Mouse (Mus musculus) heart, embryonic 13.5 days (tissue): ENCODE measurements around the gene Gm19684. TPM values are rescaled to one million over a fixed set of nuclear protein-coding genes. Genes with fewer than 3 reads are reported as not detected.
A peak's percentile ranks its signal among the peaks of the same experiment; 100 is the strongest.
"Not testable (repeated sequence)": the region's sequence is repeated elsewhere in the genome, so short reads cannot be mapped to it uniquely, and the experiment has no call there.

ENCODE experiments used
- ATAC-seq: fragments of 200-750 bp; cut with Nextera tagmentation; 2 replicates; pipeline ENCODE4 v1.8.0; 2017; ENCODE audit warnings: moderate TSS enrichment; ENCODE audit not compliant: insufficient number of reproducible peaks, low FRiP score, low TSS enrichment; ENCODE audit errors: extremely low read depth
- H3K27ac ChIP-seq: fragments of 300-500 bp; sonication (generic); replicated peaks from 2 replicates; pipeline ENCODE4 v1.5.1; 2015; ENCODE audit warnings: moderate library complexity, mild to moderate bottlenecking, inconsistent platforms
- H3K27me3 ChIP-seq: fragments of 300-500 bp; sonication (generic); replicated peaks from 2 replicates; pipeline ENCODE4 v1.6.1; 2015; ENCODE audit warnings: mild to moderate bottlenecking, inconsistent platforms
- H3K36me3 ChIP-seq: fragments of 300-500 bp; sonication (generic); 2 replicates; pipeline ENCODE4 v1.6.1; 2015; ENCODE audit warnings: mild to moderate bottlenecking, inconsistent platforms
- H3K4me1 ChIP-seq: fragments of 300-500 bp; sonication (generic); 2 replicates; pipeline ENCODE4 v1.6.1; 2015; ENCODE audit warnings: inconsistent platforms
- H3K4me2 ChIP-seq: fragments of 300-500 bp; sonication (generic); 2 replicates; pipeline ENCODE4 v1.6.1; 2015; ENCODE audit warnings: inconsistent platforms, mild to moderate bottlenecking, moderate library complexity
- H3K4me3 ChIP-seq: fragments of 300-500 bp; sonication (generic); 2 replicates; pipeline ENCODE4 v1.5.1; 2015; ENCODE audit warnings: moderate library complexity, mild to moderate bottlenecking, inconsistent platforms
- H3K9ac ChIP-seq: fragments of 300-500 bp; sonication (generic); 2 replicates; pipeline ENCODE4 v1.6.1; 2015; ENCODE audit warnings: inconsistent platforms, mild to moderate bottlenecking, moderate library complexity
- H3K9me3 ChIP-seq: fragments of 300-500 bp; sonication (generic); 2 replicates; pipeline ENCODE4 v1.6.1; 2016; ENCODE audit warnings: inconsistent platforms
- WGBS: fragments of 180-500 bp; shearing (Covaris S2); methylation state at CpG from one replicate; pipeline ENCODE4 v1.1.7; 2015; ENCODE audit warnings: mixed read lengths; 5-methylcytosine and 5-hydroxymethylcytosine counted together
- polyA plus RNA-seq: library from polyadenylated mRNA; unstranded; fragments of >200 nt; fragmentation: Nextera tagmentation; extraction: Ambion mirVana; gene quantifications from 2 replicates; pipeline ENCODE4 v1.2.1, GENCODE M21; 2015

The Gm19684 gene
- polyA plus RNA-seq, 1 experiment from 2014 or later: not detected

DNA sequence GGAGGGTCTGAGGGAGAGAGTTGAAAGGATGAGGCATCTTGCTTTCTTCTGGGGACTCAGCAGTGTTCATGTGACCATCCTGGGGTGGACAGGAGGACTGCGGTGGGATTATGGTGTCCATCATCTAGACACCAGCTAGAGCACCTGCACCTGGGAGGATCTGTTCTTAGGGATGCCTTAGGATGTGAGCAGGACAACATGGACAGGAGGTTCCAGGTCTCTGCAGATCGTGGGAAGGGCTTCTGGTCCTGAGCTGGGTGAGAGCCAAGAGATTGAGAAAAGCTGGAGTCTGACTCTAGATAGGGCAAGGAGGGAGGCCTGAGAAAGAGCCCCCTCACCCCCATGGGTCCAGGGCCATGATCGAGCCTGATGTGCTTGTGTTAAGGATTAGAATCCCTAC lies 11.3 kb upstream of the Gm19684 start:
- not testable (repeated sequence) for H3K9ac ChIP-seq, H3K4me3 ChIP-seq, H3K27ac ChIP-seq, H3K4me1 ChIP-seq, H3K36me3 ChIP-seq, ATAC-seq, H3K4me2 ChIP-seq, H3K9me3 ChIP-seq
- WGBS: 54% methylated on average over 3 of the region's 3 CpGs
- H3K27me3 ChIP-seq: peaks cover 57% of the 10 kb centered on the region

DNA sequence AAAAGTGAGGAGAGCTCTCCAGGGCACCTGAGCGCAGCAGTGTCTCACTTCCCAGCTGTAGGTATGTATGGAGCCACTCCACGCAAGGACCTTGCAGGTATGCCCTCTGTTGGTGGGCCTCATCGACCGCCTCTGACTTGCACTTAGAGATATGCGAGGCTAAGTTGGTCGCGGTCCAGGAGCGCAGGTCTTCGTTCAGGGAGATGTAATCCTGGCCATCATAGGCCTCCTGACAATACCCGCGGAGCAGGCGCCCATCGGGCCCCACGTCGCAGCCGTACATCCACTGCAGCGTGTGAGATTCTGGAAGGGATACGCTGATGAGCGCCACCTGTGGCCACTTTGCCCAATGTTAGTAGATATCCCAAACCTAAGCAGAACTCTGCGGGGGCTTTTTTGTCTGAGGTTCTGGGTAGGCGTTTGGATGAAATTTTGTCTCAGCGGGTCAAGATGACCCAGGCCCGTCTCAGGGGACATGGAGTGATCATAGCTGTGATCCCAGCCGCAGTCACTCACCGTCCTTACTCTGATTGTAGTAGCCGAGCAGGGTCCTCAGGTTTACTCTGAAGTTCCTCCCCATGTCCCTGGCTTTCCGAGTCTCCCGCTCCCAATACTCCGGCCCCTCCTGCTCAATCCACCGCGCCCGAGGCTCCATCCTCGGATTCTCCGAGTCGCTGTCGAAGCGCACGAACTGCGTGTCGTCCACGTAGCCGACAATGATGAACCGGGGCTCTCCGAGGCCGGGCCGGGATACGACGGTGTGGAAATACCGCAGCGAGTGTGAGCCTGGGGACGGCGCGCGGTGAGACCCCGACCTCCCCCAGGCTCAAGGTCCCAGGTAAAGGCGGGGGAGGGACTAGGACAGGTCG lies 10.6 kb upstream of the Gm19684 start:
- not testable (repeated sequence) for H3K4me1 ChIP-seq, H3K36me3 ChIP-seq, ATAC-seq, H3K9me3 ChIP-seq, H3K27ac ChIP-seq
- Histone ChIP-seq H3K9ac (peak overlapping the region; percentile 59), H3K4me3 (peak overlapping the region; percentile 46), H3K27me3 (peaks cover 60% of the 10 kb centered on the region), H3K4me2 (peak overlapping the region; percentile 73)
- WGBS: under 1% methylated on average over 57 of the region's 57 CpGs

DNA sequence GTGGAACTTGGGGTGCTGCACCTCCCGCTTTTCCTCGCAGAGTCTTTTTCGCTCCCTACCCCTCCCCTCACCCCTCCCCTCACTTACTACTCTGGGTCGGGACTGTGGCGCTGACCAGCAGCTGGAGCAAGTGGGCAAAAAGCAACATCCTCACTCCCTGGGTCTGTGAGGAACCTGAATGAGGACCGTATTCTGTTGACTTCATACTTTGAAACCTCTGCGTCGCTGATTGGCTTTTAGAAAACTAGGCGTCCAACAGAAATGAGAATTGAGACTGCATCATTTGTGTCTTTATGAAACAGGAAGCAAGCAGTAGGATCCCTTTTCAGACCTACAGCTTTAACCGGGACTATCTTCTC lies 10.0 kb upstream of the Gm19684 start:
- not testable (repeated sequence) for ATAC-seq, H3K9me3 ChIP-seq, H3K27ac ChIP-seq, H3K4me1 ChIP-seq, H3K36me3 ChIP-seq
- H3K4me3 ChIP-seq: peak overlapping the region; percentile 46
- peak overlapping the region; percentile 73 for H3K4me2 ChIP-seq
- 2% methylated on average over 10 of the region's 10 CpGs for WGBS
- peak overlapping the region; percentile 59 for H3K9ac ChIP-seq
- H3K27me3 ChIP-seq: peaks cover 66% of the 10 kb centered on the region

DNA sequence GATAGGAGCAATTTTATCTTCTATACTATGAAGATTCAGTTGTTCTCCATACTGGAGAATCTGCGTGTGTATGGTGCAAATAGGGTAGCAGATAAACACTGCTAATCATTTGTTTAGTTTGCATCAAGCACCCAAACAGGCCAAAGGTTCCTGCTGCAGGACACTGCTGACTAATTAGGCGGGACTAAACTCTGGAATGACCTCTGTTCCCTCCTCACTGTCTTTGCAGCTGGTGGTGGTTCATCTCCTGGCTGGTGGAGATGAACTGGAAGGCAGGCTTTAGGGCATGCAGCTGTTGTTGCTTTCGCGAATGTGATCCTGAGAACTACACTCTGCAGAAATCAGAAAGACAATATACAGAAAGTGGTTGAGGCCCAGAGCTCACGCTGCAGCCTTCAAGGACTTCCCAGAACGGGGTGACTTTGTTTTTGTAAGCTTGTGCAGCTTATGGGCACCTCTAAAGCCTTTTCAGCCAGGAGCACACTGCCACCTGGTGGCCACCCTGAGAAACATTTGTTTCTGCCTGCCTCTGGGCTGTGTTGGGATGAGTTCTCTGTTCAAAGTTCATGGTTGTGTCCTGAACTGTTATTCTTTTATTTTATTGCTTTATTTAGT lies 7.4 kb upstream of the Gm19684 start:
- H3K27me3 ChIP-seq: peaks cover 64% of the 10 kb centered on the region
- H3K4me3 ChIP-seq: not testable (repeated sequence)

DNA sequence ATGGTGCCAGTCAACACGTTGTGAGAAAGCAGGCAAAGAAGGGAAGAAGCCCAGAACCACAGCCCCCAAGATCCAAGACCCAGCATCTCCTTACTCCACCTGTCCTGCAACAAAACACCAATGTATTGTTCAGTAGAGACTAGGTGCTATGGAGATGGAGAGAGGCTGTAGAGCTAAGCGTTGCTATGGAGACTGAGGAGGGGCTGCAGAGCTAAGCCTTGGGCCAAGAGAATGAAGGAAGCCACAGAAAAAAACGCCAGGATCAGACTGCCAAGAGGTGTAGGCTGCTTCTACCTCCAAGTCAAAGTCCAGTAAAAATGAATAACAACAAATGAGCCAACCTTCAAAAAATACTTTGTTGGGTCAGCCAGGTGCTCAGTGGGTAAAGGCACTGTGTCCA lies 4.9 kb upstream of the Gm19684 start:
- not testable (repeated sequence) for H3K27ac ChIP-seq, ATAC-seq, H3K36me3 ChIP-seq, H3K4me3 ChIP-seq, H3K9me3 ChIP-seq, H3K4me1 ChIP-seq, H3K9ac ChIP-seq, H3K4me2 ChIP-seq
- peaks cover 63% of the 10 kb centered on the region for H3K27me3 ChIP-seq
- 20% methylated on average over 3 of the region's 3 CpGs for WGBS

More for the DNA sequence above, 7.4 kb upstream of the Gm19684 start:
- not testable (repeated sequence) for H3K9me3 ChIP-seq, H3K36me3 ChIP-seq, H3K27ac ChIP-seq, ATAC-seq, H3K9ac ChIP-seq, H3K4me1 ChIP-seq, H3K4me2 ChIP-seq
- WGBS: 12% methylated on average over 6 of the region's 6 CpGs

DNA sequence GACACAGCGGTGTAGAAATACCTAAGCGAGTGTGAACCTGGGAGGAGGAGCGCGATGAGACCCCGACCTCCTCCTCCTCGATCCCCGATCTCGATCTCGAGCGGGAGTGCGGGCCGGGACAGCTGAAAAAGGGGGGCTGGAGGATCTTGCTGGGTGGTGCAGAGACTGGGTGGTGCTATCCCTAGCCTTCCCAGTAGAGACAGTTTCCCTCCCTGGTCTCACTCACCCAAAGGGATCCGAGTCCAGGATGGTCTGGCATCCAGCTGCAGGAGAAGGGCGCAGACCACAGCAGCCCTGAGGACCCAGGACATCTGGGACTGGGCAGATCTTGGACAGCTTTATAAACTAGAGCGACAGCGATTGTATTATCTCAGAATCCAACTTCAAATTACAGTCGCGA lies 639 bp upstream of the Gm19684 start:
- Histone ChIP-seq H3K4me2 (peak overlapping the region; percentile 62), H3K27me3 (peaks cover 62% of the 10 kb centered on the region), H3K4me3 (peak overlapping the region; percentile 40)
- not testable (repeated sequence) for H3K9me3 ChIP-seq, ATAC-seq, H3K27ac ChIP-seq, H3K36me3 ChIP-seq, H3K9ac ChIP-seq, H3K4me1 ChIP-seq
- WGBS: 15% methylated on average over 18 of the region's 18 CpGs

DNA sequence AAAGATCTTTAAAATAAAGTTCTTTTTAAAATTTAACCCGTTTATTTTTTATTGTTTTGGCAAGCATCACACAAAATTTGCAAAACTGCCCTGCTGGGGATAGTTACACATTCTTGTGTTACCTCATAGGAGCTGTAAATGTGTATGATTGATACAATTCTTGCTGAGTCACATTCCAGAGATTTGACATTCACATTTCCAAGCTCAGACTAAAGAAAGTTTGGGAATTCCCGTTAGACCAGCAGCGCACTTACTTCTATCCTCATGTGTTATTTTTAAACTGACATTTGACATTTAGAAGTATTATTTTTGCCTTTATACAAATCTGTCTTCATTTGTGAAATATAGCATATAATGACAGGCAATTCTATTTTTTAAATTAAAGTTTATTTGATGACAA lies 2.6 kb downstream of the Gm19684 start:
- H3K27me3 ChIP-seq: peaks cover 53% of the 10 kb centered on the region
- not testable (repeated sequence) for H3K4me2 ChIP-seq, H3K9me3 ChIP-seq, H3K4me1 ChIP-seq, H3K4me3 ChIP-seq, ATAC-seq, H3K36me3 ChIP-seq, H3K27ac ChIP-seq, H3K9ac ChIP-seq
- 57% methylated on average over 3 of the region's 3 CpGs for WGBS

DNA sequence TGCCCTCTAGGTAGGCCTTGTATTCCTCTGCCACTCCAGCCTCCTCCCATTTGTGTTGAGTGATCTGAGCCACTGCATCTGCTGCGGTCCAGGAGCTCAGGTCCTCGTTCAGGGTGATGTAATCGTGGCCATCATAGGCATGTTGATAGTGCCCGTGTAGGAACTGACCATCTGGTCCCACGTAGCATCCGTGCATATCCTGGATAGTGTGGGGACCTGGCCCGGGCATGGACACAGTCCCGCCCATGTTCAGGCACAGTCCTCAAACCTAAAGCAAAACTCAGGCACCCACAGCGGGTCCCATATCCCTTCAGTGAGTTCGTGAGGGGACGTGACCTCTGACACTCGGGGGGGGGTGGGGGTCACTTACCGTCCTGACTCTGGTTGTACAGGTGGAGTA lies 7.0 kb downstream of the Gm19684 start:
- not testable (repeated sequence) for H3K9ac ChIP-seq, H3K36me3 ChIP-seq, H3K4me2 ChIP-seq, ATAC-seq, H3K27ac ChIP-seq, H3K4me1 ChIP-seq, H3K9me3 ChIP-seq, H3K4me3 ChIP-seq
- WGBS: 42% methylated on average over 12 of the region's 13 CpGs
- peaks cover 51% of the 10 kb centered on the region for H3K27me3 ChIP-seq

DNA sequence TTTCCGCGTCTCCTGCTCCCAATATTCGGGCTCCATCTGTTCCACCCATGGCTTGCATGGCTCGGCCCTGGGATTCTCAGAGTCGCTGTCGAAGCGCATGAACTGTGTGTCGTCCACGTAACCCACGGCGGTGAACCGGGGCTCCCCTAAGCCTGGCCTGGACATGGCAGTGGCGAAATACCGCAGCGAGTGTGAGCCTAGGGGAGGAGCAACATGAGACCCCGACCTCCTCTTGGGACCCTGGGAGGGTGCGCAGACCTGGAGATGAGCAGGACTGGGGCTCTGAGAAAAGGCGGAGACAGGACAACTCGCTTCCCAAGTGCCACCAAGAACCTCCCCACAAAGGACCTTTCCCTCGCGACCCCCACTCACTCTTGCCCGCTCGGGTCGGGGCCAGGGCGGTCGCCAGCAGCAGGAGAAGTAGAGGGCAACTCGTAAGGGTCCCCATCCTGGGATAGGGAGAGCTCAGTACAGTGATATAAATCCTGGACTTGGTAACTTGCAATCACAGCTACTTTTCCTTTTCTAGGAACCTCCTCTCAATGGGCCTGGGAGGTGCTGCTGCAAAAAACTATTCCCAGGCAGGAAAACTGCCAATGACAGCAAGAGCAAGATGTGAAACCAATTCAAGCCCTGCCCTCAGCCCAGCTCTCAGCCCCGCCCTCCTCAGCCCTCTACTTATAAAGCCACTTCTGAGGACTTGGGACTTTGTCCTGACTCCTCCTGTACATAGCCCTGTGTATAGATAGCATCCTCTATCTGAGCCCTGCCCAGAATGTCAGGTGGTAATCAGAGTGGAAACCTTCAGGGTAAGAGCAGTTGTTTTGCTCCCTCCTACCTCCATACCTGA lies 7.7 kb downstream of the Gm19684 start, which contains the start of gene Gm7030:
Gene Gm7030, minus strand, starts transcription at position 458 of the 850 bp plus-strand sequence.
- H3K27ac ChIP-seq, H3K4me2 ChIP-seq, ATAC-seq, H3K36me3 ChIP-seq, H3K4me1 ChIP-seq, H3K9ac ChIP-seq, H3K9me3 ChIP-seq, H3K4me3 ChIP-seq: not testable (repeated sequence)
- WGBS: 16% methylated on average over 27 of the region's 28 CpGs
- H3K27me3 ChIP-seq: peaks cover 55% of the 10 kb centered on the region

DNA sequence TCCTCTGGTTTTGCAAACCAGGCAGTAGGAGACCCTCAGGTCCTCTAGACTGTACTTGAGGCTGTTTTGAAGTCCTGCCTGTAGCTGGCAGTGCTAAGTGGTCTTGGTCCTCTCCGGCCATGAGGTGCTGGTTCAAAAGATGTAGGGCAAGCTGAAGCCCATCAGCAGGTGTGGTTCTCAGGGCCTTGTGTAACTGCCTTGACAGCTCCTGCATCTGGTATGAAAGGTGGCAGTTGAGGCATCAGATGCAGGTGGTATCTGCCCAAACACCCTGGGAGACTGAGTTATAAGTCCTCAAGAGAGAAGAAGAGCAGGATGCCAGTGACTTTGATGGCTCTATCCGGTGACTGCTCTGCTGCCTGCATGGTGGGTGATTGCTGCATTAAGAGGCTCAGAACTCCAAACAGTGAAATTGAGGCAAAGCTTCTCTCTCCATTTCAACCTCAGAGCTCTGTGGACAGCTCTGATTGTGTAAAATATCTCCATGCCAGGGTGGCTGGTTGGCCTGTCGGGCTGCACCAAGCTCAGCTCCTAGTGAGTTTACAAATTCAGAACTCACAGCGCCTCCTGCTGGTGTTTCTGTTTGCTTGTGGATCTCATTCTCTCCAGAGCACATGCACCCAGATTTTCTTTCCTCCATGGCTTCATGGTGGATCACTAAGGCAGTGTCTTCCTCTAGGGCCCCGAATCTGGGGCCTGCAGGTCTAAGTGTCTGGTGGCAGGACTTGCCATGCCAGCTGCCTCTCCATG lies 10.2 kb downstream of the Gm19684 start:
- no peaks in the 10 kb centered on the region for H3K36me3 ChIP-seq
- H3K9ac ChIP-seq: no peak overlapping the region
- H3K4me2 ChIP-seq: no peak overlapping the region
- no peaks in the 10 kb centered on the region for H3K4me1 ChIP-seq
- H3K27me3 ChIP-seq: peaks cover 66% of the 10 kb centered on the region
- no peak overlapping the region for H3K27ac ChIP-seq
- no peak for ATAC-seq
- no peaks in the 10 kb centered on the region for H3K9me3 ChIP-seq
- WGBS: 65% methylated on average over 5 of the region's 5 CpGs
- H3K4me3 ChIP-seq: no peak overlapping the region
